Mouse (Mus musculus): ENCODE measurements around the gene Slc39a7. TPM values are rescaled to one million over a fixed set of nuclear protein-coding genes. Genes with fewer than 3 reads are reported as not detected.

The Slc39a7 gene
- 42.7 and 48.3 TPM in 2 replicates for polyA plus RNA-seq (2012; rRNA removed)

DNA sequence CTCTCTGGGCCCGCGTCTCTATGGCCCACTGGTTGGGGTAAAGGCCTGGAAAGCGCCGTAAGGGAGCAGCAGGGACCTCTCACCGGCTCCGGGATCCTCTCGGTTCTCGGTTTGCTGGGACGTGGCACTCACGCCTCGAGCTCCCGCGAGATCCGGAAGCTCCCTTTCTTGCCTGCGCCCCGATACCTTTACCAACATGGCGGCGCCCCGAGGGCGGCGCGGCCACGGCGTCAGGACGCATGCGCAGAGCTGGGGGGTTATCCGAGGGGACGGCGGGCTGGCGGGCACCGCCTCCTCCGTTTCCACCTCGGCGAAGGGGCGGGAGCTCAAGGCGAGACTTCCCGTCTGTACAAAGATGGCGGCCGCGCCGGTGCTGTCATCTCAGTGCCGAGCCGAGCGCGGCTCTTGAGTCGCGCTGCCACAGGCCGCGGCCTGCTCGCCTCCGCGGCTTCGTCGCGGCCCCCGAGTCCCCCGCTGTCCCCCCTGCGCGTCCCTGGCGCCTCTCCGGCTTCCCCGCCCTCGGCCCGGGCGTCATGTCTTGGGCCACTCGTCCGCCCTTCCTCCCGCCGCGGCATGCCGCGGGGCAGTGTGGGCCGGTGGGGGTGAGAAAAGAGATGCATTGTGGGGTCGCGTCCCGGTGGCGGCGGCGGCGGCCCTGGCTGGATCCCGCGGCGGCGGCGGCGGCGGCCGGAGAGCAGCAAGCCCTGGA is at the start of gene Slc39a7, which contains the start of gene Rxrb:
TSS of gene Slc39a7 (minus strand) at position 218 of the 709 bp plus-strand sequence.
TSS of gene Rxrb (plus strand) at position 348 of the 709 bp plus-strand sequence.

GRCm38 (mm10) chr17:34038878-34039561 is 7.5 kb upstream of the Slc39a7 start, which contains the start of gene Col11a2:
TSS of gene Col11a2 (plus strand) at chr17:34039437.

GRCm38 (mm10) chr17:34027656-34028223 is 3.7 kb downstream of the Slc39a7 start, which contains the start of gene H2-Ke6:
TSS of gene H2-Ke6 (minus strand) at chr17:34028060.

DNA sequence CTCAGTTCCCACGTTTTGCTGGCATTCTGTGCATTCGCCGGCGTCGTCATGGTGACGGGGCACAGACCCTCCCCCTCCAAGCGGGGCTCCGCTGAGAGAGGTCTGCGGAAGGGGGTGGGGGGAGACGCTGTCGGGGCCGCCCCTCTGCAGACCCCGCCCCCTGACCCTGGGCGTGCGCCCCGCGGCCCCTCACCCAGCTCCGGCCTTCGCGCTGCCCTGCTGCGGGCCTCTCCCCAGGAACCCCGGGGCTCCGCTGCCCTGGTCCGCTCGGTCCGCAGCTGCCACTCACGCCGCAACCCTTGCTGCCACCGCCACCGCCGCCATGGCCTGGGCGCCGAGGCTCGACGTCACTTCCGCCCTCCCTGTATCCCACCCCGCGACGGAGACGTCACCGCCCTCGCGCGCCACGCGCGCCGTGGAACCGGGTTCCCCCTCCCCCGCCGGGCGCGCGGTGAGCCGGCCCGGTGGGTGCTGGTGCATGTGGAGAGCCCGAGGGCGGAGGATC is 7.1 kb downstream of the Slc39a7 start, which contains the start of gene Ring1:
TSS of gene Ring1 (minus strand) at position 364 of the 505 bp plus-strand sequence.

DNA sequence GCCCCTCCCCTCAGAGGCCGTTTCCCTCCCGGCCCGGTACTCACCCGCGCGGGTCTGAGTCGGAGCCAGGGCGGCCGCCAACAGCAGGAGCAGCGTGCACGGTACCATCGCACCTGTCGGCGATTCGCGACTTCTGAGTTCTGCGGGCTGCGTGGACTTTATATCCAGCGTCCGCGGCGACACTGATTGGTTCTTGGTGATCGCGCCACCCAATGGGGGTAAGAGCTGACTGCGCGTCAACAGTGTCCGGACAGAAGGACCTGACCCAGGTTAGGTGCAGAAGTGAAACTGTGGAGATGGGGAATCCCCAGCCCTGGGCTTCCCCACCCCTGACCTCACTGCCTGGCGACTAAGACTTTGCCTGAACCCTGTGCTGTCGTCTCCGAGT is 31.3 kb downstream of the Slc39a7 start, which contains the start of gene H2-K1:
TSS of gene H2-K1 (minus strand) at position 198 of the 388 bp plus-strand sequence.

Other genes with a start within 250 kb of the Slc39a7 start
- gene Angptl4, start 249.9 kb downstream of the Slc39a7 start, polyA plus RNA-seq (2012; rRNA removed): 51.8 and 56.4 TPM in 2 replicates
- 15.8 and 17.2 TPM in 2 replicates for gene Kank3, start 221.2 kb downstream of the Slc39a7 start, polyA plus RNA-seq (2012; rRNA removed)
- 624 and 816 TPM in 2 replicates for gene Rps28, start 207.1 kb downstream of the Slc39a7 start, polyA plus RNA-seq (2012; rRNA removed)
- 189 and 197 TPM in 2 replicates for gene Ndufa7, start 207.1 kb downstream of the Slc39a7 start, polyA plus RNA-seq (2012; rRNA removed)
- gene Cd320, start 188.6 kb downstream of the Slc39a7 start, polyA plus RNA-seq (2012; rRNA removed): 8.3 and 9.0 TPM in 2 replicates
- gene Gm7029, start 157.8 kb downstream of the Slc39a7 start, polyA plus RNA-seq (2012; rRNA removed): not detected in 2 replicates
- gene Kifc1, start 141.0 kb downstream of the Slc39a7 start, polyA plus RNA-seq (2012; rRNA removed): 19.2 and 21.8 TPM in 2 replicates
- gene Platr17, start 126.5 kb downstream of the Slc39a7 start, polyA plus RNA-seq (2012; rRNA removed): 0.63 and 0.78 TPM in 2 replicates
- 17.5 and 19.5 TPM in 2 replicates for gene Daxx, start 122.3 kb downstream of the Slc39a7 start, polyA plus RNA-seq (2012; rRNA removed)
- gene Tapbp, start 115.8 kb downstream of the Slc39a7 start, polyA plus RNA-seq (2012; rRNA removed): 19.7 and 21.7 TPM in 2 replicates
- gene Zbtb22, start 115.8 kb downstream of the Slc39a7 start, polyA plus RNA-seq (2012; rRNA removed): 11.4 and 11.9 TPM in 2 replicates
- gene Rgl2, start 102.1 kb downstream of the Slc39a7 start, polyA plus RNA-seq (2012; rRNA removed): 21.4 and 28.9 TPM in 2 replicates
- gene Pfdn6, start 91.3 kb downstream of the Slc39a7 start, polyA plus RNA-seq (2012; rRNA removed): 45.7 and 46.0 TPM in 2 replicates
- 11.8 and 12.7 TPM in 2 replicates for gene Wdr46, start 91.0 kb downstream of the Slc39a7 start, polyA plus RNA-seq (2012; rRNA removed)
- 1.4 and 1.9 TPM in 2 replicates for gene B3galt4, start 80.2 kb downstream of the Slc39a7 start, polyA plus RNA-seq (2012; rRNA removed)
- 15.0 and 17.0 TPM in 2 replicates for gene Vps52, start 75.9 kb downstream of the Slc39a7 start, polyA plus RNA-seq (2012; rRNA removed)
- 1,178 and 1,295 TPM in 2 replicates for gene Rps18, start 75.7 kb downstream of the Slc39a7 start, polyA plus RNA-seq (2012; rRNA removed)
- gene H2-K1, start 31.3 kb downstream of the Slc39a7 start, polyA plus RNA-seq (2012; rRNA removed): 340 and 427 TPM in 2 replicates
- gene Ring1, start 7.0 kb downstream of the Slc39a7 start, polyA plus RNA-seq (2012; rRNA removed): 12.5 and 18.5 TPM in 2 replicates
- 51.8 and 62.7 TPM in 2 replicates for gene H2-Ke6, start 3.6 kb downstream of the Slc39a7 start, polyA plus RNA-seq (2012; rRNA removed)
- 18.5 and 21.0 TPM in 2 replicates for gene Rxrb, start 130 bp upstream of the Slc39a7 start, polyA plus RNA-seq (2012; rRNA removed)
- gene Col11a2, start 7.8 kb upstream of the Slc39a7 start, polyA plus RNA-seq (2012; rRNA removed): 0.48 and 0.67 TPM in 2 replicates
- 0.81 and 1.1 TPM in 2 replicates for gene H2-Oa, start 60.7 kb upstream of the Slc39a7 start, polyA plus RNA-seq (2012; rRNA removed)
- 4.5 and 5.3 TPM in 2 replicates for gene H2-DMa, start 87.9 kb upstream of the Slc39a7 start, polyA plus RNA-seq (2012; rRNA removed)
- 45.0 and 46.4 TPM in 2 replicates for gene Brd2, start 91.0 kb upstream of the Slc39a7 start, polyA plus RNA-seq (2012; rRNA removed)
- 0.83 and 0.86 TPM in 2 replicates for gene H2-DMb2, start 111.6 kb upstream of the Slc39a7 start, polyA plus RNA-seq (2012; rRNA removed)
- gene H2-DMb1, start 121.4 kb upstream of the Slc39a7 start, polyA plus RNA-seq (2012; rRNA removed): 2.5 and 2.6 TPM in 2 replicates
- 8.9 and 10.8 TPM in 2 replicates for gene Tap1, start 155.9 kb upstream of the Slc39a7 start, polyA plus RNA-seq (2012; rRNA removed)
- 14.2 and 19.7 TPM in 2 replicates for gene Psmb9, start 156.1 kb upstream of the Slc39a7 start, polyA plus RNA-seq (2012; rRNA removed)
- 26.6 and 37.5 TPM in 2 replicates for gene Psmb8, start 166.0 kb upstream of the Slc39a7 start, polyA plus RNA-seq (2012; rRNA removed)
- gene Tap2, start 171.8 kb upstream of the Slc39a7 start, polyA plus RNA-seq (2012; rRNA removed): 7.1 and 7.6 TPM in 2 replicates
- gene H2-Ob, start 207.2 kb upstream of the Slc39a7 start, polyA plus RNA-seq (2012; rRNA removed): 2.0 and 2.7 TPM in 2 replicates
- 10.6 and 13.2 TPM in 2 replicates for gene H2-Ab1, start 226.0 kb upstream of the Slc39a7 start, polyA plus RNA-seq (2012; rRNA removed)

All from liver, embryonic 18 days (tissue).